Mouse (Mus musculus): ENCODE measurements around the gene Retnlb.

Gene Retnlb

DNA sequence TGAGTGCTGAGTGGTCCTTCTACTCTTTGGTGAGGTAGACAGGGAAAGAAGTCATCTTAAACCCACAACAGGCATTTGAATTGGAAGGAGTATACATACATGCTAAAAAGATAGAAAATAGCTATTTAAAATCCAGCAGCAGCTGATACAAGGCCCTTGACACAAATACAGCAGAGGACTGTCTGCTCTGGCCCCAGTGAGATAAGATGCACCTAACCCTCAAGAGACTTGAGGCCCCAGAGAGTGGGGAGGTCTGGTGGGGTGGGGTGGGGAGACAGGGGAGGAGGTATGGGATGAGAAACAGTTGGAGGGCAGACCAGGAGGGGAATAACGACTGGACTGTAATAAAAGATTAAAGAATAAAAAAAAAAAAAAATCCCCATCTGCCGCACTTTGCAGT lies 51.0 kb downstream of the Retnlb start:
- in situ Hi-C loops (cut with MboI, MseI): no loop called here
